Mouse (Mus musculus) bone marrow, adult 2 months (tissue): Measurements from ENCODE around the gene 2410015M20Rik.

ENCODE experiments used
- CTCF ChIP-seq: fragments of 200-500 bp; IDR thresholded peaks from 2 replicates; pipeline ENCODE4 v1.5.1; 2011; ENCODE audit warnings: low read length, control low read depth; ENCODE audit not compliant: control insufficient read depth, insufficient read depth
- POLR2A ChIP-seq: fragments of 200-500 bp; IDR thresholded peaks from 2 replicates; pipeline ENCODE4 v1.6.1; 2011; ENCODE audit warnings: low read depth, mild to moderate bottlenecking, control low read depth, low read length, borderline replicate concordance; ENCODE audit not compliant: control insufficient read depth

- TF ChIP-seq CTCF: no peak
- no peak for TF ChIP-seq POLR2A
Measured at GRCm38 (mm10) chr17:56570287-56570686, 39.3 kb downstream of the 2410015M20Rik start.
